11 mouse cellular contexts compared by ENCODE assay signal in the genomic region with DNA sequence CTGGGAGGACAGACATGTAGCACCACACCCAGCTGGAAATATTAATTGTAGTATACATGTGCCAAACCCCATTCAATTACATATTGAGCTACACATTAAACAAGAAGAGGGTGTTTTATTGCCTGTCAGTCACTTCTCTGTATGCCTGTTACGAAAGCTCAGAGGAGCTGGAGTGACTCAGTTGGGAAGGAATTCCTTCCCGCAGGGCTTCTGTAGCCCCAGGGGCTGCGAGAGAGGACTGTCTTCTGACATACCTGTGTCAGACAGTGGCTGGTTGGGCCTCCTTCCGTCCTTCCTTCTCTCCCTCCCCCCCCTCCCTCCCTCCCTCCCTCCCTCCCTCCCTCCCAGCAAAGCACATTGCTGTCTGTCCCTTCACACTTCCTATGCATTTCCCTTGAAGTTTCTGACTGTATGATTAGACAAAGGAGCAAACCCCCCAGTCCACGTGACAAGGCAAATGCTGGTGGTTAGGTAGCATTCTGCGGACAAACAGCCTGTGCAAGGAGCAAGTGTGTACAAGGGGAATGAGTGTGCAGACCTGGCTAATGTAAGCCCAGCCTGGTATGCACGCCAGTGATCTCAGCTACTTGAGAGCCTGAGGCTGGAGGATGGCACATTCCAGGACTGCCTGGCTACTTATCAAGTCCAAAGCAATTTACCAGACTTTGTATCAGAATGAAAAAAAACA. TPM values are rescaled to one million over a fixed set of nuclear protein-coding genes. Genes with fewer than 3 reads are reported as not detected.
DNase-seq lines count a peak whose midpoint lies in the region; ATAC-seq lines count a peak whose summit lies in the region.
"Had no signal": no experiment of that assay in that cellular context is flagged by ENCODE, and none has a peak within 500 bp of the region (broad histone marks: within the 10 kb centered on the region; RNA-seq: fewer than 3 reads in every experiment).

No protein-coding gene starts in this region.

- WGBS in neural tube, embryonic 13.5 days, result 53% methylated on average over 7 of the region's 7 CpGs
- 49% methylated on average over 7 of the region's 7 CpGs for WGBS in limb, embryonic 10.5 days

- H3K4me2 ChIP-seq in neural tube, embryonic 13.5 days, result no peak overlapping the region

- H3K36me3 ChIP-seq in neural tube, embryonic 13.5 days, result no peaks in the 10 kb centered on the region
- peaks cover 28% of the 10 kb centered on the region for H3K36me3 ChIP-seq in limb, embryonic 10.5 days

- no peaks in the 10 kb centered on the region for H3K9me3 ChIP-seq in neural tube, embryonic 13.5 days
- H3K9me3 ChIP-seq in limb, embryonic 10.5 days (replicated peaks), result no peaks in the 10 kb centered on the region

- H3K27ac ChIP-seq in neural tube, embryonic 13.5 days (replicated peaks), result peak overlapping the region; percentile 13; the same call in 1 of the 2 replicates
- peak overlapping the region; percentile 51; the same call in 1 of the 2 replicates for H3K27ac ChIP-seq in limb, embryonic 10.5 days

- H3K4me3 ChIP-seq in neural tube, embryonic 13.5 days, result no peak overlapping the region
- H3K4me3 ChIP-seq in limb, embryonic 10.5 days, result no peak overlapping the region

- H3K4me1 ChIP-seq in neural tube, embryonic 13.5 days (replicated peaks), result peaks cover 32% of the 10 kb centered on the region
- H3K4me1 ChIP-seq in limb, embryonic 10.5 days, result peaks cover 55% of the 10 kb centered on the region

- no peaks in the 10 kb centered on the region for H3K27me3 ChIP-seq in neural tube, embryonic 13.5 days
- H3K27me3 ChIP-seq in limb, embryonic 10.5 days (ENCODE audit: low read depth, poor library complexity, severe bottlenecking), result no peaks in the 10 kb centered on the region

- H3K9ac ChIP-seq in neural tube, embryonic 13.5 days, result no peak overlapping the region; the same call in 1 of the 2 replicates

- peak; percentile 32 for DNase-seq in embryo, embryonic 10.5 days (ENCODE audit: low spot score)
- no peak for DNase-seq in embryo, embryonic 11 days
- DNase-seq in neural tube, embryonic 10.5 days (ENCODE audit: extremely low spot score, low spot score), result no peak
- no peak for DNase-seq in limb, embryonic 10.5 days (ENCODE audit: low spot score)
- DNase-seq in layer of hippocampus, adult 9-11 months, result no peak
- DNase-seq in thymus, postnatal 0 days (ENCODE audit: low spot score), result no peak
- no peak for DNase-seq in left cerebral cortex, postnatal 10 days (ENCODE audit: extremely low spot score in 1 of 2, low spot score in 2 of 2)
- DNase-seq: lung, postnatal 14 days; thymus, adult 2 months had no signal

- no peak for ATAC-seq in neural tube, embryonic 13.5 days (ENCODE audit: low read depth)
- ATAC-seq: inflammation-experienced regulatory T-cells, adult 6 months had no signal

- intact Hi-C loops in left cerebral cortex, postnatal 10 days (cut with DNase I), result no loop called here

RNA-seq across cellular contexts. Expression of a gene that starts 9.6 kb away (rescaled TPM):
- polyA plus RNA-seq in neural tube, embryonic 13.5 days (2015; fragmentation: Nextera tagmentation; extraction: Ambion mirVana), result 21.6 and 24.9 TPM in 2 replicates
- polyA plus RNA-seq in limb, embryonic 10.5 days (2016; fragmentation: Nextera tagmentation; extraction: Ambion mirVana), result 20.7 and 20.9 TPM in 2 replicates
- 14.7 and 17.5 TPM in 2 replicates for polyA plus RNA-seq in thymus, postnatal 0 days (2015; fragmentation: Nextera tagmentation; extraction: Ambion mirVana)
- total RNA-seq in left cerebral cortex, postnatal 10 days (2021), result 10 to 100 TPM; 20.2 to 21.5 TPM

RNA-seq across cellular contexts. Expression of a gene that starts 49.9 kb away (rescaled TPM):
- polyA plus RNA-seq in neural tube, embryonic 13.5 days (2015; fragmentation: Nextera tagmentation; extraction: Ambion mirVana), result not detected in 2 replicates
- polyA plus RNA-seq in limb, embryonic 10.5 days (2016; fragmentation: Nextera tagmentation; extraction: Ambion mirVana), result not detected in 2 replicates
- polyA plus RNA-seq in thymus, postnatal 0 days (2015; fragmentation: Nextera tagmentation; extraction: Ambion mirVana), result 13.1 and 21.2 TPM in 2 replicates
- total RNA-seq in left cerebral cortex, postnatal 10 days (2021), result not detected

Comparison
In these comparisons a context has a peak if more than half of its experiments do, and no peak if none do; other contexts are left out.
1. RNA of a gene that starts 49.9 kb away (polyA plus RNA-seq): 13.1 to 21.2 TPM in thymus, postnatal 0 days; not detected in neural tube, embryonic 13.5 days and not detected in limb, embryonic 10.5 days; every median in the first group is over 10 times any median in the second.